Mouse (Mus musculus): Measurements from ENCODE around the gene Kbtbd6. TPM values are rescaled to one million over a fixed set of nuclear protein-coding genes. Genes with fewer than 3 reads are reported as not detected.
"Not testable (repeated sequence)": the region's sequence is repeated elsewhere in the genome, so short reads cannot be mapped to it uniquely, and the experiment has no call there.

Kbtbd6 gene
- polyA plus RNA-seq, 1 experiment = 6.8 TPM

- peak within 1 kb of the TSS; percentile 47 for H3K4me3 ChIP-seq (ENCODE audit: control insufficient read depth, insufficient read depth, low read length)
- no peaks in the 10 kb centered on the region for H3K36me3 ChIP-seq (ENCODE audit: control insufficient read depth, insufficient read depth, low read length)
- under 1% methylated on average over 44 of the region's 44 CpGs for WGBS
- H3K27me3 ChIP-seq (ENCODE audit: control insufficient read depth, insufficient read depth, low read length) = no peaks in the 10 kb centered on the region
- DNase-seq = peak; percentile 95
- peaks cover 2% of the 10 kb centered on the region; the same call in 1 of the 2 replicates for H3K4me1 ChIP-seq (replicated peaks; ENCODE audit: control insufficient read depth, insufficient read depth, low read length)
- H3K27ac ChIP-seq (ENCODE audit: control insufficient read depth, insufficient read depth, low read length) = peak within 1 kb of the TSS; percentile 7
- TF ChIP-seq CTCF (IDR thresholded peaks at IDR 0.05; ENCODE audit: borderline replicate concordance, control insufficient read depth, extremely low read depth, insufficient read depth, low read length, poor library complexity) (no peak), POLR2A (IDR thresholded peaks at IDR 0.05; ENCODE audit: control insufficient read depth, extremely low read depth, insufficient read depth, low read length, poor library complexity) (peak; percentile 73)
Measured at GRCm38 (mm10) chr14:79425979-79426729, 25.5 kb upstream of the Kbtbd6 start, which contains the start of gene Kbtbd7. Gene Kbtbd7, plus strand, starts transcription at chr14:79426511.

GRCm38 (mm10) chr14:79426730-79427365 is 24.8 kb upstream of the Kbtbd6 start:
- Histone ChIP-seq H3K27ac (ENCODE audit: control insufficient read depth, insufficient read depth, low read length) (peak overlapping the region; percentile 7; the same call in 1 of the 2 replicates), H3K4me3 (ENCODE audit: control insufficient read depth, insufficient read depth, low read length) (peak overlapping the region; percentile 47)
- H3K27me3 ChIP-seq (ENCODE audit: control insufficient read depth, insufficient read depth, low read length); H3K4me1 ChIP-seq (replicated peaks; ENCODE audit: control insufficient read depth, insufficient read depth, low read length); H3K36me3 ChIP-seq (ENCODE audit: control insufficient read depth, insufficient read depth, low read length): not testable (repeated sequence)
- WGBS = 61% methylated on average over 16 of the region's 59 CpGs
- peak; percentile 6 for DNase-seq

DNA sequence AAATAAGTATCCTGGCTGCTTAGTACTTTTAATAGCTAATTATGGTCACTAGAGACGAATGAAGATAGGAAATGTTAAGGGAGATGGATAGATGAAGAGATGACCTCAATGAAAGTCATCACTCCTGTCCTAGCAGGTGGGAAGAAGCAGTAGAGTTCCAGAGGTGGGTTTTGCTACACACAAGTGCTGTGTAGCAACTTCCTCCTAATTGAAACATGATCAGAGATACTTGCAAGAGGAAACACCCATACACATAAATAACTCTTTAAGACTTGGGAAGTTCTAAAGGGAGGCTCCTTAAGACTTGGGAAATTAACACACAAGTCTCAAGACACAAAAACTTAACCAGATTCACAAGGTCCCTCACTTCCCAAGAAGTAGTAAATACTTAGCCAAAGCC is 17.6 kb upstream of the Kbtbd6 start:
- Histone ChIP-seq H3K27me3 (ENCODE audit: control insufficient read depth, insufficient read depth, low read length) (no peaks in the 10 kb centered on the region), H3K4me1 (replicated peaks; ENCODE audit: control insufficient read depth, insufficient read depth, low read length) (no peaks in the 10 kb centered on the region), H3K27ac (ENCODE audit: control insufficient read depth, insufficient read depth, low read length) (no peak overlapping the region), H3K36me3 (ENCODE audit: control insufficient read depth, insufficient read depth, low read length) (no peaks in the 10 kb centered on the region), H3K4me3 (ENCODE audit: control insufficient read depth, insufficient read depth, low read length) (no peak overlapping the region)
- DNase-seq = no peak
- TF ChIP-seq POLR2A (IDR thresholded peaks at IDR 0.05; ENCODE audit: control insufficient read depth, extremely low read depth, insufficient read depth, low read length, poor library complexity) (no peak), CTCF (IDR thresholded peaks at IDR 0.05; ENCODE audit: borderline replicate concordance, control insufficient read depth, extremely low read depth, insufficient read depth, low read length, poor library complexity) (no peak)
- 94% methylated on average over 1 of the region's 1 CpGs for WGBS

GRCm38 (mm10) chr14:79440655-79441054 is 11.0 kb upstream of the Kbtbd6 start:
- H3K36me3 ChIP-seq (ENCODE audit: control insufficient read depth, insufficient read depth, low read length) = no peaks in the 10 kb centered on the region
- no peaks in the 10 kb centered on the region for H3K4me1 ChIP-seq (replicated peaks; ENCODE audit: control insufficient read depth, insufficient read depth, low read length)
- H3K27me3 ChIP-seq (ENCODE audit: control insufficient read depth, insufficient read depth, low read length) = no peaks in the 10 kb centered on the region
- WGBS = 93% methylated on average over 2 of the region's 2 CpGs
- no peak for DNase-seq
- no peak overlapping the region for H3K4me3 ChIP-seq (ENCODE audit: control insufficient read depth, insufficient read depth, low read length)
- TF ChIP-seq CTCF (IDR thresholded peaks at IDR 0.05; ENCODE audit: borderline replicate concordance, control insufficient read depth, extremely low read depth, insufficient read depth, low read length, poor library complexity) (no peak), POLR2A (IDR thresholded peaks at IDR 0.05; ENCODE audit: control insufficient read depth, extremely low read depth, insufficient read depth, low read length, poor library complexity) (no peak)
- no peak overlapping the region for H3K27ac ChIP-seq (ENCODE audit: control insufficient read depth, insufficient read depth, low read length)

DNA sequence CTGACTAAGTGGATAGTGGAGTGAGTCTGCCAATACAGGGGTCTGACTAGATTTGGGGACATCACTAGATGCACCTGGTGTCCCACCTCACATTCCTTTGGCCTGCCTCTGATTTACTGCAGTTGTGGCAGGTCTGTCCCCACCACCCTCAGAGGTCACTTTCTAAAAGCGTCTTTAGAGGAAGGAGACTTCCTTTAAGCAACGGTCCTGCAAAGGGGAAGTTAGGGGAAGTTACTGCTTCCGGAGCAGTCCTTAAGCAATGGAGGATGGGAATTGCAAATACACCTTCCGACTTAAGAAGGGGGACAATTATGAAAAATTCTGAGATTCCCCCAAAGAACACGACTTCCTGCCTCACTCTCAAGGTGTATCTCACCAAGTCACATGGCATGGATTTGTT is 10.2 kb upstream of the Kbtbd6 start:
- H3K36me3 ChIP-seq (ENCODE audit: control insufficient read depth, insufficient read depth, low read length) = no peaks in the 10 kb centered on the region
- no peak overlapping the region for H3K4me3 ChIP-seq (ENCODE audit: control insufficient read depth, insufficient read depth, low read length)
- no peak for DNase-seq
- no peaks in the 10 kb centered on the region for H3K4me1 ChIP-seq (replicated peaks; ENCODE audit: control insufficient read depth, insufficient read depth, low read length)
- H3K27ac ChIP-seq (ENCODE audit: control insufficient read depth, insufficient read depth, low read length) = no peak overlapping the region
- 25% methylated on average over 5 of the region's 5 CpGs for WGBS
- H3K27me3 ChIP-seq (ENCODE audit: control insufficient read depth, insufficient read depth, low read length) = no peaks in the 10 kb centered on the region
- no peak for TF ChIP-seq POLR2A (IDR thresholded peaks at IDR 0.05; ENCODE audit: control insufficient read depth, extremely low read depth, insufficient read depth, low read length, poor library complexity)
- no peak for TF ChIP-seq CTCF (IDR thresholded peaks at IDR 0.05; ENCODE audit: borderline replicate concordance, control insufficient read depth, extremely low read depth, insufficient read depth, low read length, poor library complexity)

DNA sequence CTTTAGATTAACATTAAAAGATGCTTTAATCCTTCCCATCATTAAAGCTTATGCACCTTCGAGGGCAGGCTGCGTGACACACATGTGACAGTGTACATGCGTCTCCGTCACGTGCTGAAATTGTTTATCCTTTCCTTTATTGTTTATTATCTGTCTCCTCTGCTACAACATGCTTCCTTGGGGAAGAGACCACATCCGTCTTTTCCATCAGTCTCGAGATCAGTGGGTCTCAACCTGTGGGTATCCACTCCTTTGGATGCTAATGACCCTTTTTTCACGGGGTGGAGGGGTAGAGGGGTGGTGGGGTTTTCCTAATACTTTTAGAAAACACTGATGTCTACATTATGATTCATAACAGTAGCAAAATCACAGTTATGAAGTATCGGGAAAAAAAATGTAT is 7.0 kb upstream of the Kbtbd6 start:
- Histone ChIP-seq H3K27me3 (ENCODE audit: control insufficient read depth, insufficient read depth, low read length) (no peaks in the 10 kb centered on the region), H3K27ac (ENCODE audit: control insufficient read depth, insufficient read depth, low read length) (no peak overlapping the region), H3K4me3 (ENCODE audit: control insufficient read depth, insufficient read depth, low read length) (no peak overlapping the region), H3K36me3 (ENCODE audit: control insufficient read depth, insufficient read depth, low read length) (no peaks in the 10 kb centered on the region), H3K4me1 (replicated peaks; ENCODE audit: control insufficient read depth, insufficient read depth, low read length) (no peaks in the 10 kb centered on the region)
- TF ChIP-seq CTCF (IDR thresholded peaks at IDR 0.05; ENCODE audit: borderline replicate concordance, control insufficient read depth, extremely low read depth, insufficient read depth, low read length, poor library complexity) (no peak), POLR2A (IDR thresholded peaks at IDR 0.05; ENCODE audit: control insufficient read depth, extremely low read depth, insufficient read depth, low read length, poor library complexity) (no peak)
- DNase-seq = no peak
- 94% methylated on average over 9 of the region's 9 CpGs for WGBS

All from thymus, adult 2 months (tissue).